Mouse (Mus musculus): ENCODE data around the gene Ucn3. TPM values are rescaled to one million over a fixed set of nuclear protein-coding genes. Genes with fewer than 3 reads are reported as not detected.

Ucn3 gene
- polyA plus RNA-seq, 1 experiment = not detected

GRCm38 (mm10) chr13:3896913-3897312 is 48.2 kb downstream of the Ucn3 start:
- no peak overlapping the region for H3K27ac ChIP-seq (ENCODE audit: insufficient read depth, low read length)
- H3K4me3 ChIP-seq (replicated peaks; ENCODE audit: insufficient read depth, low read depth, low read length) = no peak overlapping the region
- TF ChIP-seq CTCF (IDR thresholded peaks at IDR 0.05; ENCODE audit: borderline replicate concordance, insufficient read depth, low read depth, low read length) (peak; percentile 80), POLR2A (IDR thresholded peaks at IDR 0.05; ENCODE audit: borderline replicate concordance, insufficient read depth, low read length) (no peak)
- H3K4me1 ChIP-seq (ENCODE audit: control insufficient read depth, insufficient read depth, low read length) = no peaks in the 10 kb centered on the region
- peak; percentile 71 to 77 for DNase-seq
- 34% methylated on average over 5 of the region's 5 CpGs for WGBS
- H3K27me3 ChIP-seq (ENCODE audit: control insufficient read depth, insufficient read depth, low read length) = no peaks in the 10 kb centered on the region

- H3K27me3 ChIP-seq (ENCODE audit: control insufficient read depth, insufficient read depth, low read length) = no peaks in the 10 kb centered on the region
- H3K27ac ChIP-seq (ENCODE audit: insufficient read depth, low read length) = no peak overlapping the region
- TF ChIP-seq CTCF (IDR thresholded peaks at IDR 0.05; ENCODE audit: borderline replicate concordance, insufficient read depth, low read depth, low read length) (no peak), POLR2A (IDR thresholded peaks at IDR 0.05; ENCODE audit: borderline replicate concordance, insufficient read depth, low read length) (no peak)
- H3K4me3 ChIP-seq (replicated peaks; ENCODE audit: insufficient read depth, low read depth, low read length) = no peak overlapping the region
- DNase-seq = no peak
- 90% methylated on average over 6 of the region's 6 CpGs for WGBS
- H3K4me1 ChIP-seq (ENCODE audit: control insufficient read depth, insufficient read depth, low read length) = no peaks in the 10 kb centered on the region
Observed at GRCm38 (mm10) chr13:3896032-3896431, 49.1 kb downstream of the Ucn3 start.

- 86% methylated on average over 8 of the region's 8 CpGs for WGBS
- no peak overlapping the region for H3K4me3 ChIP-seq (replicated peaks; ENCODE audit: insufficient read depth, low read depth, low read length)
Observed at GRCm38 (mm10) chr13:3895397-3895980, 49.7 kb downstream of the Ucn3 start.

GRCm38 (mm10) chr13:3894549-3894948 is 50.6 kb downstream of the Ucn3 start:
- no peaks in the 10 kb centered on the region for H3K4me1 ChIP-seq (ENCODE audit: control insufficient read depth, insufficient read depth, low read length)
- no peak overlapping the region for H3K27ac ChIP-seq (ENCODE audit: insufficient read depth, low read length)
- no peaks in the 10 kb centered on the region for H3K27me3 ChIP-seq (ENCODE audit: control insufficient read depth, insufficient read depth, low read length)
- WGBS = 85% methylated on average over 8 of the region's 8 CpGs
- TF ChIP-seq POLR2A (IDR thresholded peaks at IDR 0.05; ENCODE audit: borderline replicate concordance, insufficient read depth, low read length) (no peak), CTCF (IDR thresholded peaks at IDR 0.05; ENCODE audit: borderline replicate concordance, insufficient read depth, low read depth, low read length) (no peak)
- H3K4me3 ChIP-seq (replicated peaks; ENCODE audit: insufficient read depth, low read depth, low read length) = no peak overlapping the region
- no peak for DNase-seq

More at GRCm38 (mm10) chr13:3895397-3895980, 49.7 kb downstream of the Ucn3 start:
- Histone ChIP-seq H3K27me3 (ENCODE audit: control insufficient read depth, insufficient read depth, low read length) (no peaks in the 10 kb centered on the region), H3K4me1 (ENCODE audit: control insufficient read depth, insufficient read depth, low read length) (no peaks in the 10 kb centered on the region), H3K27ac (ENCODE audit: insufficient read depth, low read length) (no peak overlapping the region)
- TF ChIP-seq CTCF (IDR thresholded peaks at IDR 0.05; ENCODE audit: borderline replicate concordance, insufficient read depth, low read depth, low read length) (no peak), POLR2A (IDR thresholded peaks at IDR 0.05; ENCODE audit: borderline replicate concordance, insufficient read depth, low read length) (no peak)
- DNase-seq = no peak

- Histone ChIP-seq H3K27me3 (ENCODE audit: control insufficient read depth, insufficient read depth, low read length) (no peaks in the 10 kb centered on the region), H3K4me1 (ENCODE audit: control insufficient read depth, insufficient read depth, low read length) (no peaks in the 10 kb centered on the region), H3K27ac (ENCODE audit: insufficient read depth, low read length) (no peak overlapping the region), H3K4me3 (replicated peaks; ENCODE audit: insufficient read depth, low read depth, low read length) (peak overlapping the region; percentile 74)
- WGBS = under 1% methylated on average over 35 of the region's 35 CpGs
- peak; percentile 88 to 89 for DNase-seq
- no peak for TF ChIP-seq CTCF (IDR thresholded peaks at IDR 0.05; ENCODE audit: borderline replicate concordance, insufficient read depth, low read depth, low read length)
- TF ChIP-seq POLR2A (IDR thresholded peaks at IDR 0.05; ENCODE audit: borderline replicate concordance, insufficient read depth, low read length) = peak; percentile 73
Observed at GRCm38 (mm10) chr13:3893126-3893734, 51.9 kb downstream of the Ucn3 start.

GRCm38 (mm10) chr13:3892601-3893000 is 52.5 kb downstream of the Ucn3 start:
- Histone ChIP-seq H3K27me3 (ENCODE audit: control insufficient read depth, insufficient read depth, low read length) (no peaks in the 10 kb centered on the region), H3K4me3 (replicated peaks; ENCODE audit: insufficient read depth, low read depth, low read length) (peak overlapping the region; percentile 74), H3K27ac (ENCODE audit: insufficient read depth, low read length) (no peak overlapping the region), H3K4me1 (ENCODE audit: control insufficient read depth, insufficient read depth, low read length) (no peaks in the 10 kb centered on the region)
- TF ChIP-seq POLR2A (IDR thresholded peaks at IDR 0.05; ENCODE audit: borderline replicate concordance, insufficient read depth, low read length) (no peak), CTCF (IDR thresholded peaks at IDR 0.05; ENCODE audit: borderline replicate concordance, insufficient read depth, low read depth, low read length) (no peak)
- 25% methylated on average over 7 of the region's 7 CpGs for WGBS
- DNase-seq = no peak

GRCm38 (mm10) chr13:3891479-3892087 is 53.6 kb downstream of the Ucn3 start:
- no peak for DNase-seq
- WGBS = 83% methylated on average over 8 of the region's 8 CpGs
- TF ChIP-seq POLR2A (IDR thresholded peaks at IDR 0.05; ENCODE audit: borderline replicate concordance, insufficient read depth, low read length) (no peak), CTCF (IDR thresholded peaks at IDR 0.05; ENCODE audit: borderline replicate concordance, insufficient read depth, low read depth, low read length) (no peak)

More at GRCm38 (mm10) chr13:3891479-3892087, 53.6 kb downstream of the Ucn3 start:
- Histone ChIP-seq H3K4me3 (replicated peaks; ENCODE audit: insufficient read depth, low read depth, low read length) (no peak overlapping the region), H3K4me1 (ENCODE audit: control insufficient read depth, insufficient read depth, low read length) (no peaks in the 10 kb centered on the region), H3K27ac (ENCODE audit: insufficient read depth, low read length) (no peak overlapping the region), H3K27me3 (ENCODE audit: control insufficient read depth, insufficient read depth, low read length) (no peaks in the 10 kb centered on the region)

Other genes with a start within 250 kb of the Ucn3 start
- not detected in 2 replicates for gene Calml3, start 141.0 kb downstream of the Ucn3 start, polyA plus RNA-seq (2012; rRNA removed)
- gene Calm4, start 107.6 kb downstream of the Ucn3 start, polyA plus RNA-seq (2012; rRNA removed) = not detected in 2 replicates
- gene Calm5, start 91.2 kb downstream of the Ucn3 start, polyA plus RNA-seq (2012; rRNA removed) = not detected in 2 replicates
- 7.8 and 8.6 TPM in 2 replicates for gene Net1, start 27.1 kb downstream of the Ucn3 start, polyA plus RNA-seq (2012; rRNA removed)
- gene Tubal3, start 27.1 kb downstream of the Ucn3 start, polyA plus RNA-seq (2012; rRNA removed) = not detected in 2 replicates
- gene Akr1c14, start 103.7 kb upstream of the Ucn3 start, polyA plus RNA-seq (2012; rRNA removed) = 1.5 and 2.9 TPM in 2 replicates
- gene Akr1c18, start 205.3 kb upstream of the Ucn3 start, polyA plus RNA-seq (2012; rRNA removed) = not detected in 2 replicates
- gene Akr1c13, start 245.8 kb upstream of the Ucn3 start, polyA plus RNA-seq (2012; rRNA removed) = 0.32 and 0.77 TPM in 2 replicates